Mouse (Mus musculus): ENCODE results near the gene Dppa3.

- TF ChIP-seq GATA1 (IDR thresholded peaks at IDR 0.05; ENCODE audit: borderline replicate concordance, low read length) = no peak
- TF ChIP-seq FLI1 (IDR thresholded peaks at IDR 0.05; ENCODE audit: low read length) = no peak
Measured at GRCm38 (mm10) chr6:122602242-122602991, 23.8 kb upstream of the Dppa3 start, which contains the start of gene Apobec1.

Measured in megakaryocyte, embryonic 14.5 days (primary cell).